ENCODE assay signal across 16 mouse cellular contexts in the genomic region with DNA sequence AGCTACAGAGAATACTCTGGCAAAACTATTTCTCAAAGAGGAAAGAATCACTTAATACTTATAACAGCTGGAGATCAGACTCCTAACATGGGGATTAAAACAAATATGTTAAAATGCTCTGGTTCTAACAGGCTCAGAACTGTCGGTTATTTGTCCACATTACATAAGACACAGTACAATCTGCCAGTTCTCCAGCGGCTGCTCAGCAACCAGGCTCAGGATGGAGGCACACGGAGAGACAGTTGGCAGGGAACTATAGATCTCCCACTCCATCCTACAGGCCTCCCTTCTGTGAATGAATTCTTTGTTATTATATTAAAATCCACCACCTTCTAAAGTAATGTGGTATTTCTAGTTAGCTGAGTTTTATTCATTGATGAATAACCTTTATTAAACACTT. TPM values are rescaled to one million over a fixed set of nuclear protein-coding genes. Genes with fewer than 3 reads are reported as not detected.
DNase-seq lines count a peak whose midpoint lies in the region; ATAC-seq and TF ChIP-seq lines count a peak whose summit lies in the region.
"Had no signal": no experiment of that assay in that cellular context is flagged by ENCODE, and none has a peak within 500 bp of the region (broad histone marks: within the 10 kb centered on the region; RNA-seq: fewer than 3 reads in every experiment).

No protein-coding gene starts in this region.

- no peaks in the 10 kb centered on the region for H3K9me3 ChIP-seq in midbrain, postnatal 0 days (ENCODE audit: low read length)
- H3K9me3 ChIP-seq in midbrain, embryonic 14.5 days (ENCODE audit: control insufficient read depth, low read length): no peaks in the 10 kb centered on the region
- H3K9me3 ChIP-seq: embryonic facial prominence, embryonic 15.5 days; forebrain, embryonic 13.5 days; heart, embryonic 15.5 days; liver, embryonic 13.5 days; stomach, embryonic 15.5 days had no signal

- ATAC-seq in frontal cortex, adult (ENCODE audit: low TSS enrichment): peak; percentile 99
- no peak for ATAC-seq in midbrain, postnatal 0 days (ENCODE audit: low FRiP score)
- ATAC-seq in midbrain, embryonic 14.5 days (ENCODE audit: low FRiP score, low TSS enrichment): no peak
- no peak for ATAC-seq in CD4-positive, CD25-positive, alpha-beta regulatory T cell, adult 4 months
- ATAC-seq: forebrain, embryonic 13.5 days had no signal

- H3K4me2 ChIP-seq in midbrain, postnatal 0 days (ENCODE audit: low read depth, low read length, poor library complexity, severe bottlenecking): no peak overlapping the region
- no peak overlapping the region for H3K4me2 ChIP-seq in midbrain, embryonic 14.5 days (ENCODE audit: low read length)
- H3K4me2 ChIP-seq: embryonic facial prominence, embryonic 15.5 days; forebrain, embryonic 13.5 days; heart, embryonic 15.5 days; liver, embryonic 13.5 days; midbrain, embryonic 11.5 days; stomach, embryonic 15.5 days had no signal

- no peaks in the 10 kb centered on the region for H3K36me3 ChIP-seq in midbrain, postnatal 0 days (ENCODE audit: insufficient read depth, low read length)
- H3K36me3 ChIP-seq in midbrain, embryonic 14.5 days (ENCODE audit: control insufficient read depth, insufficient read depth, low read length): no peaks in the 10 kb centered on the region
- H3K36me3 ChIP-seq: embryonic facial prominence, embryonic 15.5 days; heart, embryonic 15.5 days; liver, embryonic 13.5 days; stomach, embryonic 15.5 days had no signal

- 0 out of 2 replicates have a peak, but pooled peaks cover 2% of the 10 kb centered on the region for H3K4me1 ChIP-seq in midbrain, postnatal 0 days (ENCODE audit: insufficient read depth, low read length)
- H3K4me1 ChIP-seq in midbrain, embryonic 14.5 days (ENCODE audit: control insufficient read depth, insufficient read depth, low read length): peaks cover 6% of the 10 kb centered on the region
- H3K4me1 ChIP-seq: embryonic facial prominence, embryonic 15.5 days; heart, embryonic 15.5 days; liver, embryonic 13.5 days; stomach, embryonic 15.5 days had no signal

- no peak overlapping the region for H3K9ac ChIP-seq in midbrain, postnatal 0 days (replicated peaks; ENCODE audit: low read length, poor library complexity, severe bottlenecking)
- no peak overlapping the region for H3K9ac ChIP-seq in midbrain, embryonic 14.5 days (replicated peaks; ENCODE audit: low read length)
- H3K9ac ChIP-seq: embryonic facial prominence, embryonic 15.5 days; forebrain, embryonic 13.5 days; heart, embryonic 15.5 days; liver, embryonic 13.5 days; stomach, embryonic 15.5 days had no signal

- WGBS in midbrain, postnatal 0 days: 62% methylated on average over 3 of the region's 3 CpGs
- WGBS in midbrain, embryonic 14.5 days: 53% methylated on average over 3 of the region's 3 CpGs

- no peak for TF ChIP-seq CTCF in midbrain, postnatal 0 days (IDR thresholded peaks at IDR 0.05)

- no peak overlapping the region for H3K4me3 ChIP-seq in midbrain, postnatal 0 days (ENCODE audit: low read depth, low read length)
- H3K4me3 ChIP-seq in midbrain, embryonic 14.5 days (replicated peaks; ENCODE audit: low read depth, low read length): no peak overlapping the region
- H3K4me3 ChIP-seq: embryonic facial prominence, embryonic 15.5 days; forebrain, embryonic 13.5 days; heart, embryonic 15.5 days; liver, embryonic 13.5 days; stomach, embryonic 15.5 days had no signal

- no peaks in the 10 kb centered on the region for H3K27me3 ChIP-seq in midbrain, postnatal 0 days (ENCODE audit: insufficient read depth, low read length)
- no peaks in the 10 kb centered on the region for H3K27me3 ChIP-seq in midbrain, embryonic 14.5 days (ENCODE audit: control insufficient read depth, insufficient read depth, low read length)
- H3K27me3 ChIP-seq: embryonic facial prominence, embryonic 15.5 days; forebrain, embryonic 13.5 days; heart, embryonic 15.5 days; liver, embryonic 13.5 days; stomach, embryonic 15.5 days had no signal

- DNase-seq in frontal cortex, postnatal 25 days (ENCODE audit: low spot score in 2 of 2): no peak
- peak; percentile 45 for DNase-seq in midbrain, postnatal 0 days (ENCODE audit: low spot score)
- no peak for DNase-seq in midbrain, embryonic 14.5 days
- DNase-seq in layer of hippocampus, adult 8-10 months (ENCODE audit: low spot score in 2 of 2): peak; percentile 59 to 64
- peak; percentile 25 to 54 for DNase-seq in right cerebral cortex, postnatal 36 days (ENCODE audit: low spot score in 2 of 2)
- DNase-seq in Muller cell, postnatal 12 days (ENCODE audit: inconsistent ontology term): no peak
- DNase-seq: liver, embryonic 13.5 days; lung, postnatal 36 days; thymus, postnatal 14 days had no signal

- H3K27ac ChIP-seq in midbrain, postnatal 0 days (ENCODE audit: low read depth, low read length): no peak overlapping the region
- H3K27ac ChIP-seq in midbrain, embryonic 14.5 days (replicated peaks; ENCODE audit: low read depth, low read length): no peak overlapping the region
- H3K27ac ChIP-seq: embryonic facial prominence, embryonic 15.5 days; forebrain, embryonic 13.5 days; heart, embryonic 15.5 days; liver, embryonic 13.5 days; stomach, embryonic 15.5 days had no signal

RNA-seq across cellular contexts. Expression of a gene that starts 37.4 kb away (rescaled TPM):
- 157 and 189 TPM in 2 replicates for total RNA-seq in midbrain, postnatal 0 days (2014; rRNA removed)
- 25.0 and 25.3 TPM in 2 replicates for polyA plus RNA-seq in midbrain, postnatal 0 days (2015; fragmentation: Nextera tagmentation; extraction: Ambion mirVana)
- 72.4 and 73.2 TPM in 2 replicates for polyA plus RNA-seq in midbrain, embryonic 14.5 days (2014; fragmentation: Nextera tagmentation; extraction: Ambion mirVana)
- total RNA-seq in layer of hippocampus, adult 8-10 months (2022): 10 to 100 TPM; 35.3 to 49.0 (median 41.5) TPM
- under 1 TPM in 1 of 2 experiments, not detected in 1; 0.24 TPM for polyA plus RNA-seq in CD4-positive, CD25-positive, alpha-beta regulatory T cell, adult 4 months (2017; shearing (Covaris generic))

Comparison
In these comparisons a context has a peak if more than half of its experiments do, and no peak if none do; other contexts are left out.
1. DNase-seq: peak in midbrain, postnatal 0 days (single experiment), layer of hippocampus, adult 8-10 months (2 of 2) and right cerebral cortex, postnatal 36 days (2 of 2); none in frontal cortex, postnatal 25 days (0 of 2), midbrain, embryonic 14.5 days (single experiment) and Muller cell, postnatal 12 days (single experiment).
2. RNA of a gene that starts 37.4 kb away (polyA plus RNA-seq): 72.4 to 73.2 TPM in midbrain, embryonic 14.5 days and 25.0 to 25.3 TPM in midbrain, postnatal 0 days; 0.24 TPM in CD4-positive, CD25-positive, alpha-beta regulatory T cell, adult 4 months; every median in the first group is over 10 times any median in the second.